Mouse (Mus musculus) heart, postnatal 36 days (tissue): ENCODE results near the gene Zfp830. TPM values are rescaled to one million over a fixed set of nuclear protein-coding genes. Genes with fewer than 3 reads are reported as not detected.

Source experiments
- total RNA-seq, 2 experiments: library from RNA; stranded (reverse); gene quantifications; 2 replicates each; pipeline ENCODE4 v1.2.3; 2021

Gene Zfp830
- total RNA-seq, 2 experiments from 2014 or later: 15.0 to 15.9 TPM

Other genes starting within 250 kb of the Zfp830 start
- gene Cct6b, start within 50 bp of the Zfp830 start, total RNA-seq: under 1 TPM; 0.14 to 0.22 TPM
- gene Lig3, start 16.8 kb downstream of the Zfp830 start, total RNA-seq: 10 to 100 TPM; 18.1 to 18.9 TPM
- 1 to 10 TPM; 5.6 to 6.6 TPM for gene Rffl, start 106.9 kb downstream of the Zfp830 start, total RNA-seq
- gene Rad51d, start 126.3 kb downstream of the Zfp830 start, total RNA-seq: 10 to 100 TPM in 1 of 2 experiments, 1 to 10 TPM in 1; 9.0 to 10.6 TPM
- gene Fndc8, start 127.8 kb downstream of the Zfp830 start, total RNA-seq: not detected
- 10 to 100 TPM; 11.3 to 13.3 TPM for gene Nle1, start 144.1 kb downstream of the Zfp830 start, total RNA-seq
- gene Unc45b, start 146.2 kb downstream of the Zfp830 start, total RNA-seq: 100 to 1,000 TPM; 182 to 201 TPM
- gene Slfn5, start 187.0 kb downstream of the Zfp830 start, total RNA-seq: 10 to 100 TPM; 62.8 to 83.5 TPM
- gene Slfn9, start 227.5 kb downstream of the Zfp830 start, total RNA-seq: 1 to 10 TPM in 1 of 2 experiments, under 1 TPM in 1; 0.92 to 1.4 TPM